Mouse (Mus musculus) liver, embryonic 15.5 days (tissue): Measurements from ENCODE around the gene Mgat4e. TPM values are rescaled to one million over a fixed set of nuclear protein-coding genes. Genes with fewer than 3 reads are reported as not detected.

Experiments
- ATAC-seq: fragments of 200-750 bp; cut with Nextera tagmentation; 2 replicates; pipeline ENCODE4 v1.8.0; 2017; ENCODE audit warnings: moderate number of reproducible peaks, mild to moderate bottlenecking, moderate library complexity; ENCODE audit not compliant: insufficient read depth
- H3K27ac ChIP-seq: fragments of 300-500 bp; sonication (generic); replicated peaks from 2 replicates; pipeline ENCODE4 v1.5.1; 2015; ENCODE audit warnings: mild to moderate bottlenecking, inconsistent platforms
- H3K27me3 ChIP-seq: fragments of 300-500 bp; sonication (generic); 2 replicates; pipeline ENCODE4 v1.6.1; 2015; ENCODE audit warnings: mild to moderate bottlenecking, inconsistent platforms
- H3K36me3 ChIP-seq: fragments of 300-500 bp; sonication (generic); replicated peaks from 2 replicates; pipeline ENCODE4 v1.6.1; 2015; ENCODE audit warnings: moderate library complexity, mild to moderate bottlenecking, inconsistent platforms
- H3K4me1 ChIP-seq: fragments of 300-500 bp; sonication (generic); replicated peaks from 2 replicates; pipeline ENCODE4 v1.6.1; 2015; ENCODE audit warnings: inconsistent platforms
- H3K4me2 ChIP-seq: fragments of 300-500 bp; sonication (generic); 2 replicates; pipeline ENCODE4 v1.6.1; 2015; ENCODE audit warnings: moderate library complexity, mild to moderate bottlenecking, inconsistent platforms
- H3K4me3 ChIP-seq: fragments of 300-500 bp; sonication (generic); replicated peaks from 2 replicates; pipeline ENCODE4 v1.5.1; 2015; ENCODE audit warnings: mild to moderate bottlenecking, inconsistent platforms
- H3K9ac ChIP-seq: fragments of 300-500 bp; sonication (generic); 2 replicates; pipeline ENCODE4 v1.6.1; 2015; ENCODE audit warnings: moderate library complexity, mild to moderate bottlenecking, inconsistent platforms
- H3K9me3 ChIP-seq: fragments of 300-500 bp; sonication (generic); replicated peaks from 2 replicates; pipeline ENCODE4 v1.6.1; 2016; ENCODE audit warnings: inconsistent platforms
- WGBS: fragments of 180-500 bp; shearing (Covaris S2); methylation state at CpG from one replicate; pipeline ENCODE4 v1.1.7; 2015; ENCODE audit warnings: mixed read lengths; ENCODE audit not compliant: insufficient replicate concordance; 5-methylcytosine and 5-hydroxymethylcytosine counted together
- polyA plus RNA-seq: library from polyadenylated mRNA; unstranded; fragments of >200 nt; fragmentation: Nextera tagmentation; extraction: Ambion mirVana; gene quantifications from 2 replicates; pipeline ENCODE4 v1.2.1, GENCODE M21; 2015

Mgat4e gene
- not detected in 2 replicates for polyA plus RNA-seq

- H3K4me2 ChIP-seq = no peak within 1 kb of the TSS
- peaks cover 4% of the 10 kb centered on the region; the same call in 1 of the 2 replicates for H3K4me1 ChIP-seq
- H3K27ac ChIP-seq = no peak within 1 kb of the TSS
- no peaks in the 10 kb centered on the region for H3K9me3 ChIP-seq
- no peak for ATAC-seq
- H3K9ac ChIP-seq = no peak within 1 kb of the TSS
- H3K4me3 ChIP-seq = no peak within 1 kb of the TSS
- 25% methylated on average over 7 of the region's 7 CpGs for WGBS
- H3K36me3 ChIP-seq = no peaks in the 10 kb centered on the region
- H3K27me3 ChIP-seq = peaks cover 5% of the 10 kb centered on the region; the same call in 1 of the 2 replicates
These were observed at the start of gene Mgat4e for GRCm38 (mm10) chr1:134549632-134550132. Gene Mgat4e (minus strand): TSS chr1:134549682.

- Histone ChIP-seq H3K9me3 (no peaks in the 10 kb centered on the region), H3K4me1 (peaks cover 5% of the 10 kb centered on the region), H3K4me3 (no peak overlapping the region), H3K27me3 (no peaks in the 10 kb centered on the region), H3K4me2 (no peak overlapping the region), H3K27ac (no peak overlapping the region), H3K36me3 (peaks cover 34% of the 10 kb centered on the region), H3K9ac (no peak overlapping the region)
- WGBS = 21% methylated on average over 9 of the region's 9 CpGs
- ATAC-seq = no peak
These were observed 48.0 kb upstream of the Mgat4e start for GRCm38 (mm10) chr1:134597339-134598054.

- WGBS = 76% methylated on average over 2 of the region's 2 CpGs
- H3K4me3 ChIP-seq = no peak overlapping the region
- peaks cover 13% of the 10 kb centered on the region for H3K36me3 ChIP-seq
- no peak overlapping the region for H3K4me2 ChIP-seq
- no peaks in the 10 kb centered on the region for H3K27me3 ChIP-seq
- H3K9me3 ChIP-seq = no peaks in the 10 kb centered on the region
- no peak for ATAC-seq
- no peaks in the 10 kb centered on the region for H3K4me1 ChIP-seq
- no peak overlapping the region for H3K9ac ChIP-seq
- no peak overlapping the region for H3K27ac ChIP-seq
These were observed 42.3 kb upstream of the Mgat4e start for GRCm38 (mm10) chr1:134591773-134592172.

- H3K27ac ChIP-seq = no peak overlapping the region
- no peak overlapping the region for H3K9ac ChIP-seq
- no peak overlapping the region for H3K4me3 ChIP-seq
- H3K27me3 ChIP-seq = no peaks in the 10 kb centered on the region
- H3K36me3 ChIP-seq = peaks cover 13% of the 10 kb centered on the region
- H3K4me1 ChIP-seq = no peaks in the 10 kb centered on the region
- ATAC-seq = no peak
- H3K4me2 ChIP-seq = no peak overlapping the region
- H3K9me3 ChIP-seq = no peaks in the 10 kb centered on the region
These were observed 40.2 kb upstream of the Mgat4e start for GRCm38 (mm10) chr1:134589676-134590075.

GRCm38 (mm10) chr1:134583560-134583959, 34.1 kb upstream of the Mgat4e start:
- H3K27me3 ChIP-seq = no peaks in the 10 kb centered on the region
- 0 out of 2 replicates have a peak, but pooled peaks cover 6% of the 10 kb centered on the region for H3K36me3 ChIP-seq
- no peak overlapping the region for H3K4me3 ChIP-seq
- H3K4me2 ChIP-seq = no peak overlapping the region
- no peak overlapping the region for H3K9ac ChIP-seq
- 38% methylated on average over 3 of the region's 3 CpGs for WGBS
- H3K27ac ChIP-seq = no peak overlapping the region
- peaks cover 8% of the 10 kb centered on the region; the same call in 1 of the 2 replicates for H3K4me1 ChIP-seq
- ATAC-seq = no peak
- H3K9me3 ChIP-seq = no peaks in the 10 kb centered on the region

- H3K4me2 ChIP-seq = no peak overlapping the region
- no peak overlapping the region for H3K27ac ChIP-seq
- 68% methylated on average over 2 of the region's 2 CpGs for WGBS
- 0 out of 2 replicates have a peak, but pooled peaks cover 2% of the 10 kb centered on the region for H3K36me3 ChIP-seq
- H3K4me3 ChIP-seq = no peak overlapping the region
- H3K9me3 ChIP-seq = no peaks in the 10 kb centered on the region
- H3K4me1 ChIP-seq = peaks cover 9% of the 10 kb centered on the region; the same call in 1 of the 2 replicates
- ATAC-seq = no peak
- no peaks in the 10 kb centered on the region for H3K27me3 ChIP-seq
- no peak overlapping the region for H3K9ac ChIP-seq
These were observed 31.3 kb upstream of the Mgat4e start for GRCm38 (mm10) chr1:134580796-134581195.

- no peak overlapping the region for H3K27ac ChIP-seq
- H3K4me2 ChIP-seq = no peak overlapping the region
- peaks cover 20% of the 10 kb centered on the region for H3K4me1 ChIP-seq
- H3K9ac ChIP-seq = no peak overlapping the region
- H3K27me3 ChIP-seq = no peaks in the 10 kb centered on the region
- no peak for ATAC-seq
- no peak overlapping the region for H3K4me3 ChIP-seq
- no peaks in the 10 kb centered on the region for H3K36me3 ChIP-seq
- H3K9me3 ChIP-seq = no peaks in the 10 kb centered on the region
- 83% methylated on average over 6 of the region's 6 CpGs for WGBS
These were observed 28.1 kb upstream of the Mgat4e start for GRCm38 (mm10) chr1:134577384-134578120.

- no peaks in the 10 kb centered on the region for H3K36me3 ChIP-seq
- 48% methylated on average over 5 of the region's 5 CpGs for whole genome bisulfite sequencing
- H3K9ac ChIP-seq = no peak overlapping the region
- peaks cover 36% of the 10 kb centered on the region for H3K4me1 ChIP-seq
- ATAC-seq = no peak
- no peak overlapping the region; the same call in 1 of the 2 replicates for H3K27ac ChIP-seq
- no peak overlapping the region for H3K4me2 ChIP-seq
- no peaks in the 10 kb centered on the region for H3K27me3 ChIP-seq
- no peak overlapping the region for H3K4me3 ChIP-seq
- H3K9me3 ChIP-seq = no peaks in the 10 kb centered on the region
These were observed 24.4 kb upstream of the Mgat4e start for GRCm38 (mm10) chr1:134573932-134574315.

GRCm38 (mm10) chr1:134573300-134573931, 23.9 kb upstream of the Mgat4e start:
- H3K27me3 ChIP-seq = no peaks in the 10 kb centered on the region
- H3K4me2 ChIP-seq = peak overlapping the region; percentile 10; the same call in 1 of the 2 replicates
- H3K9me3 ChIP-seq = no peaks in the 10 kb centered on the region
- 19% methylated on average over 1 of the region's 1 CpGs for WGBS
- H3K27ac ChIP-seq = peak overlapping the region; percentile 29; the same call in 1 of the 2 replicates
- H3K4me1 ChIP-seq = peaks cover 36% of the 10 kb centered on the region
- no peak overlapping the region for H3K9ac ChIP-seq
- H3K36me3 ChIP-seq = no peaks in the 10 kb centered on the region
- ATAC-seq = no peak
- H3K4me3 ChIP-seq = no peak overlapping the region

- H3K4me3 ChIP-seq = no peak overlapping the region
- H3K27ac ChIP-seq = no peak overlapping the region
- H3K4me2 ChIP-seq = no peak overlapping the region
- H3K4me1 ChIP-seq = peaks cover 34% of the 10 kb centered on the region
- H3K9ac ChIP-seq = no peak overlapping the region
- no peaks in the 10 kb centered on the region for H3K27me3 ChIP-seq
- ATAC-seq = no peak
- H3K9me3 ChIP-seq = no peaks in the 10 kb centered on the region
- no peaks in the 10 kb centered on the region for H3K36me3 ChIP-seq
- 47% methylated on average over 3 of the region's 3 CpGs for WGBS
These were observed 21.1 kb upstream of the Mgat4e start for GRCm38 (mm10) chr1:134570631-134571030.

- ATAC-seq = no peak
- Histone ChIP-seq H3K4me3 (no peak overlapping the region), H3K4me2 (no peak overlapping the region), H3K27me3 (no peaks in the 10 kb centered on the region), H3K27ac (no peak overlapping the region), H3K36me3 (no peaks in the 10 kb centered on the region), H3K9me3 (no peaks in the 10 kb centered on the region), H3K4me1 (peaks cover 31% of the 10 kb centered on the region), H3K9ac (no peak overlapping the region)
- WGBS = 83% methylated on average over 9 of the region's 9 CpGs
These were observed 20.7 kb upstream of the Mgat4e start for GRCm38 (mm10) chr1:134570171-134570570.
